Mouse (Mus musculus) CH12.LX (cell line): ENCODE results near the gene Rtf2. TPM values are rescaled to one million over a fixed set of nuclear protein-coding genes. Genes with fewer than 3 reads are reported as not detected.

Experiments used
- DNase-seq: peaks from one replicate; pipeline ENCODE4 v3.0.0-alpha.2; 2013; ENCODE audit errors: extremely low read depth
- H3K27ac ChIP-seq: 2 replicates; pipeline ENCODE4 v1.5.1; 2012; ENCODE audit warnings: low read depth, mild to moderate bottlenecking, control low read depth, moderate library complexity; ENCODE audit not compliant: insufficient read depth
- H3K27me3 ChIP-seq: replicated peaks from 2 replicates; pipeline ENCODE3; 2012; ENCODE audit warnings: inconsistent platforms
- H3K36me3 ChIP-seq, 2 experiments: replicated peaks in 1 of 2; 2 replicates each; pipeline versions ENCODE3 to v1.6.1; 2012; ENCODE audit warnings: inconsistent platforms in 1 of 2, low read length in 1 of 2, mild to moderate bottlenecking in 1 of 2, mixed read lengths in 1 of 2, moderate library complexity in 1 of 2; ENCODE audit not compliant: control insufficient read depth in 1 of 2, insufficient read depth in 1 of 2
- H3K4me1 ChIP-seq, 2 experiments: 2 replicates each; pipeline ENCODE4 v1.6.1; 2012; ENCODE audit warnings: inconsistent platforms in 1 of 2, moderate library complexity in 1 of 2; ENCODE audit not compliant: insufficient read depth in 2 of 2, control insufficient read depth in 1 of 2
- H3K4me2 ChIP-seq: 2 replicates; pipeline ENCODE4 v1.6.1; 2012; ENCODE audit warnings: low read depth, mild to moderate bottlenecking, control low read depth; ENCODE audit not compliant: poor library complexity, insufficient read depth, severe bottlenecking
- H3K4me3 ChIP-seq, 3 experiments: fragments of 150-350 bp in 1 of 3; sonication (generic) in 1 of 3; replicated peaks in 1 of 3; 2 replicates each; pipeline versions ENCODE3 to v1.5.1; 2011 to 2012; ENCODE audit warnings: low read depth in 2 of 3, low read length in 2 of 3, mild to moderate bottlenecking in 2 of 3, moderate library complexity in 2 of 3, control low read depth in 1 of 3, improper control_type of control experiment in 1 of 3, inconsistent platforms in 1 of 3, mixed read lengths in 1 of 3; ENCODE audit not compliant: poor library complexity in 1 of 3
- H3K79me2 ChIP-seq: replicated peaks from 2 replicates; pipeline ENCODE4 v1.6.1; 2012; ENCODE audit warnings: mild to moderate bottlenecking, moderate library complexity; ENCODE audit not compliant: control insufficient read depth, poor library complexity, insufficient read depth, severe bottlenecking; ENCODE audit errors: extremely low read depth
- H3K9ac ChIP-seq: 2 replicates; pipeline ENCODE4 v1.6.1; 2012; ENCODE audit warnings: low read depth, mild to moderate bottlenecking, control low read depth, moderate library complexity; ENCODE audit not compliant: insufficient read depth
- H3K9me3 ChIP-seq: replicated peaks from 2 replicates; pipeline ENCODE3; 2012; ENCODE audit warnings: low read length, inconsistent platforms, mixed read lengths
- ETS1 ChIP-seq: conservative IDR thresholded peaks from 2 replicates; pipeline ENCODE4 v1.6.1; 2012; ENCODE audit warnings: low read depth, mild to moderate bottlenecking, inconsistent platforms, low read length, improper control_type of control experiment, moderate library complexity
- HCFC1 ChIP-seq: IDR thresholded peaks from 2 replicates; pipeline ENCODE4 v1.6.1; 2012; ENCODE audit warnings: low read depth, mild to moderate bottlenecking, inconsistent platforms, low read length, improper control_type of control experiment
- IRF4 ChIP-seq: IDR thresholded peaks from 2 replicates; pipeline ENCODE4 v1.6.1; 2014; ENCODE audit warnings: low read depth, mild to moderate bottlenecking, inconsistent platforms, low read length, improper control_type of control experiment
- MAZ ChIP-seq: IDR thresholded peaks from 2 replicates; pipeline ENCODE4 v1.6.1; 2012; ENCODE audit warnings: low read depth, mild to moderate bottlenecking, inconsistent platforms, low read length, improper control_type of control experiment, moderate library complexity
- MXI1 ChIP-seq: IDR thresholded peaks from 2 replicates; pipeline ENCODE4 v1.6.1; 2011; ENCODE audit warnings: mild to moderate bottlenecking, low read depth, low read length, improper control_type of control experiment
- MYC ChIP-seq: IDR thresholded peaks from 2 replicates; pipeline ENCODE4 v1.6.1; 2011; ENCODE audit warnings: low read depth, mild to moderate bottlenecking, improper control_type of control experiment, low read length
- NELFE ChIP-seq: IDR thresholded peaks from 2 replicates; pipeline ENCODE4 v1.6.1; 2011; ENCODE audit warnings: low read depth, low read length, improper control_type of control experiment
- NRF1 ChIP-seq: IDR thresholded peaks from 2 replicates; pipeline ENCODE4 v1.6.1; 2014; ENCODE audit warnings: low read depth, mild to moderate bottlenecking, inconsistent platforms, low read length, improper control_type of control experiment, moderate library complexity
- ZKSCAN1 ChIP-seq: IDR thresholded peaks from 2 replicates; pipeline ENCODE4 v1.6.1; 2012; ENCODE audit warnings: low read depth, inconsistent platforms, low read length, improper control_type of control experiment, borderline replicate concordance
- ZMIZ1 ChIP-seq: IDR thresholded peaks from 2 replicates; pipeline ENCODE4 v1.6.1; 2012; ENCODE audit warnings: low read depth, mild to moderate bottlenecking, inconsistent platforms, low read length, improper control_type of control experiment
- ZNF384 ChIP-seq: IDR thresholded peaks from 2 replicates; pipeline ENCODE4 v1.6.1; 2012; ENCODE audit warnings: low read depth, low read length, improper control_type of control experiment, inconsistent platforms
- dilution Hi-C: fragments of 300-500 bp; cut with MboI; formaldehyde crosslinking; loops from 2 replicates; pipeline ENCODE4 v1.14.3; 2020; ENCODE audit warnings: low sequenced_read_pairs; ENCODE audit not compliant: extremely low pct_unique_long_range_greater_than_20kb, extremely low pct_ligation_motif_present
- in situ Hi-C: fragments of 300-500 bp; cut with MboI; formaldehyde crosslinking; loops from 3 replicates; pipeline ENCODE4 v1.14.3; 2019; ENCODE audit warnings: low sequenced_read_pairs, low pct_ligation_motif_present, low pct_unique_long_range_greater_than_20kb, mixed read lengths
- polyA plus RNA-seq: library from polyadenylated mRNA; unstranded; fragments of >175 nt; gene quantifications from 2 replicates; pipeline ENCODE4 v1.2.1, GENCODE M21; 2012; ENCODE audit warnings: low read depth; ENCODE audit not compliant: insufficient read length
- total RNA-seq, 2 experiments: library from RNA; depleted of rRNA; stranded (reverse); fragments of 300-350 nt in 1 of 2; fragments of >200 nt in 1 of 2; gene quantifications; 2 replicates each; pipeline ENCODE4 v1.2.3; 2012 to 2014

The Rtf2 gene
- total and polyA plus RNA-seq, 3 experiments = 60.3 to 72.9 (median 61.4) TPM

GRCm38 (mm10) chr2:172516407-172516992 is 76.1 kb downstream of the Rtf2 start:
- no peak overlapping the region for H3K4me3 ChIP-seq
- no peak overlapping the region for H3K9ac ChIP-seq
- H3K4me2 ChIP-seq = no peak overlapping the region
- in situ Hi-C loops = no loop called here
- dilution Hi-C loops = no loop called here
- no peaks in the 10 kb centered on the region for H3K36me3 ChIP-seq
- H3K27ac ChIP-seq = no peak overlapping the region
- H3K4me1 ChIP-seq = no peaks in the 10 kb centered on the region
- no peak for TF ChIP-seq NELFE
- TF ChIP-seq NRF1 = no peak
- no peak for TF ChIP-seq ZNF384
- TF ChIP-seq ETS1 = no peak
- TF ChIP-seq IRF4 = no peak
- no peak for TF ChIP-seq HCFC1
- TF ChIP-seq ZMIZ1 = no peak
- no peak for TF ChIP-seq MYC
- no peak for TF ChIP-seq MXI1
- no peak for TF ChIP-seq ZKSCAN1
- no peak for TF ChIP-seq MAZ
- peaks cover 6% of the 10 kb centered on the region for H3K9me3 ChIP-seq
- no peak for DNase-seq
- H3K79me2 ChIP-seq = no peaks in the 10 kb centered on the region
- H3K27me3 ChIP-seq = peaks cover 98% of the 10 kb centered on the region

Other genes with a start within 250 kb of the Rtf2 start
- gene Mc3r, start 192.1 kb upstream of the Rtf2 start, total RNA-seq (2012; rRNA removed) = not detected in 2 replicates
- not detected in 2 replicates for gene Mc3r, start 192.1 kb upstream of the Rtf2 start, total RNA-seq (2014; rRNA removed)
- gene Mc3r, start 192.1 kb upstream of the Rtf2 start, polyA plus RNA-seq = not detected in 2 replicates
- gene Fam210b, start 95.0 kb upstream of the Rtf2 start, total RNA-seq (2012; rRNA removed) = 1.1 and 1.5 TPM in 2 replicates
- 0.58 and 0.68 TPM in 2 replicates for gene Fam210b, start 95.0 kb upstream of the Rtf2 start, total RNA-seq (2014; rRNA removed)
- gene Fam210b, start 95.0 kb upstream of the Rtf2 start, polyA plus RNA-seq = 1.1 and 1.2 TPM in 2 replicates
- gene Aurka, start 70.0 kb upstream of the Rtf2 start, total RNA-seq (2012; rRNA removed) = 88.6 and 103 TPM in 2 replicates
- 73.6 and 84.4 TPM in 2 replicates for gene Aurka, start 70.0 kb upstream of the Rtf2 start, total RNA-seq (2014; rRNA removed)
- gene Aurka, start 70.0 kb upstream of the Rtf2 start, polyA plus RNA-seq = 113 and 128 TPM in 2 replicates
- 44.2 and 52.1 TPM in 2 replicates for gene Cstf1, start 69.9 kb upstream of the Rtf2 start, total RNA-seq (2012; rRNA removed)
- 59.0 and 62.1 TPM in 2 replicates for gene Cstf1, start 69.9 kb upstream of the Rtf2 start, total RNA-seq (2014; rRNA removed)
- gene Cstf1, start 69.9 kb upstream of the Rtf2 start, polyA plus RNA-seq = 49.6 and 53.2 TPM in 2 replicates
- gene Cass4, start 46.8 kb upstream of the Rtf2 start, total RNA-seq (2012; rRNA removed) = 3.8 and 5.3 TPM in 2 replicates
- gene Cass4, start 46.8 kb upstream of the Rtf2 start, total RNA-seq (2014; rRNA removed) = 2.9 and 3.3 TPM in 2 replicates
- 3.7 and 3.8 TPM in 2 replicates for gene Cass4, start 46.8 kb upstream of the Rtf2 start, polyA plus RNA-seq
- 0.17 and 0.29 TPM in 2 replicates for gene Gcnt7, start 18.0 kb downstream of the Rtf2 start, total RNA-seq (2012; rRNA removed)
- not detected in 2 replicates for gene Gcnt7, start 18.0 kb downstream of the Rtf2 start, total RNA-seq (2014; rRNA removed)
- 0.21 TPM in 1 of 2 replicates, not detected in the other for gene Gcnt7, start 18.0 kb downstream of the Rtf2 start, polyA plus RNA-seq
- 0.25 and 0.42 TPM in 2 replicates for gene Fam209, start 32.0 kb downstream of the Rtf2 start, total RNA-seq (2012; rRNA removed)
- 0.69 TPM in 1 of 2 replicates, not detected in the other for gene Fam209, start 32.0 kb downstream of the Rtf2 start, total RNA-seq (2014; rRNA removed)
- 1.2 and 1.8 TPM in 2 replicates for gene Fam209, start 32.0 kb downstream of the Rtf2 start, polyA plus RNA-seq
- not detected in 2 replicates for gene Tfap2c, start 109.0 kb downstream of the Rtf2 start, total RNA-seq (2012; rRNA removed)
- gene Tfap2c, start 109.0 kb downstream of the Rtf2 start, total RNA-seq (2014; rRNA removed) = not detected in 2 replicates
- gene Tfap2c, start 109.0 kb downstream of the Rtf2 start, polyA plus RNA-seq = not detected in 2 replicates